Mouse (Mus musculus) heart, embryonic 16.5 days (tissue): ENCODE results near the gene Rmdn3. TPM values are rescaled to one million over a fixed set of nuclear protein-coding genes. Genes with fewer than 3 reads are reported as not detected.

Experiments used
- ATAC-seq: fragments of 200-750 bp; cut with Nextera tagmentation; replicated peaks from 2 replicates; pipeline ENCODE4 v1.8.0; 2017; ENCODE audit warnings: moderate number of reproducible peaks; ENCODE audit not compliant: insufficient read depth, low FRiP score; ENCODE audit errors: extremely low read depth
- H3K27ac ChIP-seq: fragments of 300-500 bp; sonication (generic); 2 replicates; pipeline ENCODE4 v1.5.1; 2014; ENCODE audit warnings: mild to moderate bottlenecking, low read length, control low read depth, moderate library complexity
- H3K27me3 ChIP-seq: fragments of 300-500 bp; sonication (generic); 2 replicates; pipeline ENCODE4 v1.6.1; 2014; ENCODE audit warnings: low read length, mixed read lengths; ENCODE audit not compliant: control insufficient read depth, insufficient read depth
- H3K36me3 ChIP-seq: fragments of 300-500 bp; sonication (generic); 2 replicates; pipeline ENCODE4 v1.6.1; 2014; ENCODE audit not compliant: control insufficient read depth, insufficient read depth
- H3K4me1 ChIP-seq: fragments of 300-500 bp; sonication (generic); 2 replicates; pipeline ENCODE4 v1.6.1; 2014; ENCODE audit warnings: low read length, mixed read lengths; ENCODE audit not compliant: control insufficient read depth, insufficient read depth
- H3K4me2 ChIP-seq: fragments of 300-500 bp; sonication (generic); 2 replicates; pipeline ENCODE4 v1.6.1; 2014; ENCODE audit warnings: low read depth, mild to moderate bottlenecking, control low read depth, low read length
- H3K4me3 ChIP-seq: fragments of 300-500 bp; sonication (generic); 2 replicates; pipeline ENCODE4 v1.5.1; 2014; ENCODE audit warnings: mild to moderate bottlenecking, control low read depth, low read length
- H3K9ac ChIP-seq: fragments of 300-500 bp; sonication (generic); 2 replicates; pipeline ENCODE4 v1.6.1; 2014; ENCODE audit warnings: low read length, control low read depth
- H3K9me3 ChIP-seq: fragments of 300-500 bp; sonication (generic); replicated peaks from 2 replicates; pipeline ENCODE4 v1.6.1; 2016; ENCODE audit warnings: low read length; ENCODE audit not compliant: control insufficient read depth
- WGBS: fragments of 180-500 bp; shearing (Covaris S2); extraction: QIAGEN DNeasy Blood & Tissue Kit; methylation state at CpG from one replicate; pipeline ENCODE4 v1.1.7; 2014; 5-methylcytosine and 5-hydroxymethylcytosine counted together
- polyA plus RNA-seq: library from polyadenylated mRNA; unstranded; fragments of >200 nt; fragmentation: Nextera tagmentation; extraction: Ambion mirVana; gene quantifications from 2 replicates; pipeline ENCODE4 v1.2.1, GENCODE M21; 2015

The Rmdn3 gene
- polyA plus RNA-seq, 1 experiment from 2014 or later: 28.4 TPM

- H3K4me1 ChIP-seq: peaks cover 20% of the 10 kb centered on the region
- H3K9ac ChIP-seq: no peak overlapping the region
- H3K27ac ChIP-seq: no peak overlapping the region
- no peaks in the 10 kb centered on the region for H3K27me3 ChIP-seq
- ATAC-seq: no peak
- H3K4me2 ChIP-seq: no peak overlapping the region
- H3K36me3 ChIP-seq: no peaks in the 10 kb centered on the region
- no peak overlapping the region for H3K4me3 ChIP-seq
- no peaks in the 10 kb centered on the region for H3K9me3 ChIP-seq
- 59% methylated on average over 3 of the region's 3 CpGs for WGBS
Observed at GRCm38 (mm10) chr2:119163135-119163534, 6.3 kb upstream of the Rmdn3 start.

- Histone ChIP-seq H3K27ac (peak overlapping the region; percentile 59), H3K9me3 (no peaks in the 10 kb centered on the region), H3K27me3 (no peaks in the 10 kb centered on the region), H3K36me3 (no peaks in the 10 kb centered on the region), H3K4me3 (no peak overlapping the region), H3K4me2 (no peak overlapping the region), H3K9ac (peak overlapping the region; percentile 25), H3K4me1 (peaks cover 13% of the 10 kb centered on the region)
- ATAC-seq: 0 out of 2 replicates have a peak, but pooled peaks have one; percentile 38
- 24% methylated on average over 2 of the region's 2 CpGs for WGBS
Observed at GRCm38 (mm10) chr2:119161247-119161646, 4.4 kb upstream of the Rmdn3 start.

GRCm38 (mm10) chr2:119157836-119158235 is 1.0 kb upstream of the Rmdn3 start:
- Histone ChIP-seq H3K27me3 (no peaks in the 10 kb centered on the region), H3K4me2 (no peak overlapping the region), H3K4me3 (no peak overlapping the region), H3K4me1 (peaks cover 24% of the 10 kb centered on the region), H3K36me3 (peaks cover 6% of the 10 kb centered on the region), H3K9ac (no peak overlapping the region), H3K27ac (no peak overlapping the region), H3K9me3 (no peaks in the 10 kb centered on the region)
- ATAC-seq: no peak

GRCm38 (mm10) chr2:119156081-119156680 is 653 bp downstream of the Rmdn3 start:
- peak; percentile 35 for ATAC-seq
- Histone ChIP-seq H3K4me1 (peaks cover 19% of the 10 kb centered on the region), H3K9ac (peak overlapping the region; percentile 89), H3K27ac (peak overlapping the region; percentile 54), H3K4me3 (peak overlapping the region; percentile 91), H3K4me2 (peak overlapping the region; percentile 85), H3K27me3 (no peaks in the 10 kb centered on the region), H3K9me3 (no peaks in the 10 kb centered on the region), H3K36me3 (peaks cover 16% of the 10 kb centered on the region)
- 3% methylated on average over 34 of the region's 34 CpGs for WGBS

GRCm38 (mm10) chr2:119155388-119155787 is 1.4 kb downstream of the Rmdn3 start:
- no peak for ATAC-seq
- peak overlapping the region; percentile 91; the same call in 1 of the 2 replicates for H3K4me3 ChIP-seq
- WGBS: 36% methylated on average over 9 of the region's 9 CpGs

GRCm38 (mm10) chr2:119154683-119155082 is 2.2 kb downstream of the Rmdn3 start:
- WGBS: 77% methylated on average over 2 of the region's 2 CpGs

More at GRCm38 (mm10) chr2:119155388-119155787, 1.4 kb downstream of the Rmdn3 start:
- Histone ChIP-seq H3K27ac (no peak overlapping the region), H3K36me3 (peaks cover 19% of the 10 kb centered on the region), H3K4me2 (peak overlapping the region; percentile 85), H3K9me3 (no peaks in the 10 kb centered on the region), H3K4me1 (peaks cover 16% of the 10 kb centered on the region), H3K9ac (no peak overlapping the region), H3K27me3 (no peaks in the 10 kb centered on the region)

GRCm38 (mm10) chr2:119152255-119152654 is 4.6 kb downstream of the Rmdn3 start:
- 51% methylated on average over 6 of the region's 6 CpGs for WGBS

More at GRCm38 (mm10) chr2:119154683-119155082, 2.2 kb downstream of the Rmdn3 start:
- H3K4me1 ChIP-seq: peaks cover 16% of the 10 kb centered on the region
- H3K27ac ChIP-seq: no peak overlapping the region
- no peak overlapping the region for H3K9ac ChIP-seq
- ATAC-seq: no peak
- H3K4me2 ChIP-seq: no peak overlapping the region
- peaks cover 23% of the 10 kb centered on the region for H3K36me3 ChIP-seq
- H3K4me3 ChIP-seq: no peak overlapping the region
- H3K9me3 ChIP-seq: no peaks in the 10 kb centered on the region
- H3K27me3 ChIP-seq: no peaks in the 10 kb centered on the region

GRCm38 (mm10) chr2:119147775-119148174 is 9.1 kb downstream of the Rmdn3 start:
- Histone ChIP-seq H3K9ac (no peak overlapping the region), H3K9me3 (peaks cover 4% of the 10 kb centered on the region), H3K27me3 (no peaks in the 10 kb centered on the region), H3K4me2 (no peak overlapping the region), H3K4me1 (no peaks in the 10 kb centered on the region), H3K4me3 (no peak overlapping the region), H3K36me3 (peaks cover 54% of the 10 kb centered on the region), H3K27ac (no peak overlapping the region)
- ATAC-seq: no peak
- 85% methylated on average over 8 of the region's 8 CpGs for WGBS

More at GRCm38 (mm10) chr2:119152255-119152654, 4.6 kb downstream of the Rmdn3 start:
- no peaks in the 10 kb centered on the region for H3K27me3 ChIP-seq
- H3K36me3 ChIP-seq: peaks cover 32% of the 10 kb centered on the region
- no peak overlapping the region for H3K4me3 ChIP-seq
- H3K9me3 ChIP-seq: no peaks in the 10 kb centered on the region
- H3K4me1 ChIP-seq: peaks cover 12% of the 10 kb centered on the region
- no peak overlapping the region for H3K27ac ChIP-seq
- H3K9ac ChIP-seq: no peak overlapping the region
- no peak for ATAC-seq
- no peak overlapping the region for H3K4me2 ChIP-seq

GRCm38 (mm10) chr2:119147160-119147678 is 9.6 kb downstream of the Rmdn3 start:
- WGBS: 80% methylated on average over 22 of the region's 22 CpGs
- H3K27ac ChIP-seq: no peak overlapping the region
- peak; percentile 37; the same call in 1 of the 2 replicates for ATAC-seq

More at GRCm38 (mm10) chr2:119147160-119147678, 9.6 kb downstream of the Rmdn3 start:
- H3K9me3 ChIP-seq: peaks cover 4% of the 10 kb centered on the region
- no peak overlapping the region for H3K4me3 ChIP-seq
- H3K27me3 ChIP-seq: no peaks in the 10 kb centered on the region
- no peaks in the 10 kb centered on the region for H3K4me1 ChIP-seq
- H3K4me2 ChIP-seq: no peak overlapping the region
- peaks cover 53% of the 10 kb centered on the region for H3K36me3 ChIP-seq
- no peak overlapping the region for H3K9ac ChIP-seq
